Mouse (Mus musculus) stomach, embryonic 16.5 days (tissue): ENCODE results near the gene Oit1. TPM values are rescaled to one million over a fixed set of nuclear protein-coding genes. Genes with fewer than 3 reads are reported as not detected.

Source experiments
- ATAC-seq: fragments of 200-750 bp; cut with Nextera tagmentation; 2 replicates; pipeline ENCODE4 v1.8.0; 2017; ENCODE audit warnings: moderate number of reproducible peaks, moderate TSS enrichment; ENCODE audit not compliant: insufficient read depth, low FRiP score
- H3K27ac ChIP-seq: fragments of 300-500 bp; sonication (generic); 2 replicates; pipeline ENCODE4 v1.5.1; 2014; ENCODE audit warnings: low read length
- H3K27me3 ChIP-seq: fragments of 300-500 bp; sonication (generic); 2 replicates; pipeline ENCODE4 v1.6.1; 2014; ENCODE audit warnings: low read length, control low read depth, mixed read lengths; ENCODE audit not compliant: control insufficient read depth, insufficient read depth
- H3K36me3 ChIP-seq: fragments of 300-500 bp; sonication (generic); 2 replicates; pipeline ENCODE4 v1.6.1; 2014; ENCODE audit warnings: low read length; ENCODE audit not compliant: control insufficient read depth, insufficient read depth
- H3K4me1 ChIP-seq: fragments of 300-500 bp; sonication (generic); 2 replicates; pipeline ENCODE4 v1.6.1; 2014; ENCODE audit warnings: low read length, control low read depth, mixed read lengths; ENCODE audit not compliant: control insufficient read depth, insufficient read depth
- H3K4me2 ChIP-seq: fragments of 300-500 bp; sonication (generic); 2 replicates; pipeline ENCODE4 v1.6.1; 2014; ENCODE audit warnings: low read depth, low read length, mixed read lengths
- H3K4me3 ChIP-seq: fragments of 300-500 bp; sonication (generic); replicated peaks from 2 replicates; pipeline ENCODE4 v1.5.1; 2014; ENCODE audit warnings: mild to moderate bottlenecking, low read length
- H3K9ac ChIP-seq: fragments of 300-500 bp; sonication (generic); 2 replicates; pipeline ENCODE4 v1.6.1; 2014; ENCODE audit warnings: low read length
- H3K9me3 ChIP-seq: fragments of 300-500 bp; sonication (generic); replicated peaks from 2 replicates; pipeline ENCODE4 v1.6.1; 2016; ENCODE audit warnings: low read length, control low read depth; ENCODE audit not compliant: control insufficient read depth
- WGBS: fragments of 180-500 bp; shearing (Covaris S2); extraction: QIAGEN DNeasy Blood & Tissue Kit; methylation state at CpG from one replicate; pipeline ENCODE4 v1.1.7; 2014; 5-methylcytosine and 5-hydroxymethylcytosine counted together
- polyA plus RNA-seq: library from polyadenylated mRNA; unstranded; fragments of >200 nt; fragmentation: Nextera tagmentation; extraction: Ambion mirVana; gene quantifications from 2 replicates; pipeline ENCODE4 v1.2.1, GENCODE M21; 2015

Oit1 gene
- polyA plus RNA-seq, 1 experiment from 2014 or later: 27.6 TPM

DNA sequence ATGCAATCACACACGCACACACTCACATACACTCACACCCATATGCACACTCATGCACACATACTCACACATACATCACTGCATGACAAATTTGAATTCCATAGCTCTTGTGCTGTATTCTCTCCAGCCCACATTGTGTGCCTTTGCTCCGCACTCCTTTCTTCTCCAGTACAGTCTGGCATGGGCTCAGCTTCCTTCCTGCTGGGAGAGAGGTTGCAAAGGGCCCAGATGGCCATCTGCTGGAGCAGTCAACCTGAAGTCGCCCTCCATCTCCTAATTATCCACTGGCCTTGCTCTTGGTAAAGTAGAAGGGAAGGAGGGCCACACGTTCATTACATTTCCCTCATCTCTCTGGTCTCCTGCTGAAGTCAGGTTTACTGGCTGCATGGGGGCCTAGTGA is 33.0 kb downstream of the Oit1 start:
- no peak for ATAC-seq
- Histone ChIP-seq H3K36me3 (no peaks in the 10 kb centered on the region), H3K4me2 (no peak overlapping the region), H3K4me1 (no peaks in the 10 kb centered on the region), H3K27me3 (no peaks in the 10 kb centered on the region), H3K9ac (no peak overlapping the region), H3K9me3 (no peaks in the 10 kb centered on the region), H3K4me3 (no peak overlapping the region), H3K27ac (no peak overlapping the region)
- 79% methylated on average over 4 of the region's 4 CpGs for WGBS

DNA sequence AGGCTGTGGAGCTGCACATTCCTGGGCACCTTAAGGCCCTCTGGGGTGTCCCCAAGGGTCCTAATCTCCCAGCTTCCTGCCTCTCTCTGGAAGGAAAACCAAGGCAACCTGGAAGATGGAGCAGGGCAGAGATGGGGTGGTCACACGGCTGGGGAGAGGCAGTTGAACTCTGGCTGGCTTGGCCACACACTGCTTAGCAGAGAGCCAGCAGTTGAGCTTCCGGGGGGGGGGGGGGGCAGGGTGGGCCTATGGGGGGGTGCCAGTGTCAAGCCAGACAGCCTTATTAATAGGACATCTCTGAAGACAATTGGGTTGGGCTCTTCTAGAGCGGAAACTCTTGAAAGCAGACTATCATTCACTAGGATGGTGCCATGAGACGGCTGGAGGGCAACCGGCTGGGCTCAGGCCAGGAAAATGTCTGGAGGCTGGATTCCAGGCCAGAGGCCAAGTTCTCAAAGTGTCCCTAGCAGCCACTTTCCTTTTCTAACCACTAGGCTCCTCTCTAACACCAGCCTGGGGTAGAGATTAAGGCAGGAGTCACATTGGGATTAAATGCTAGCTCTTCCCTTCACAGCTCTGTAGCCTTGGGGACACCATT is 35.9 kb downstream of the Oit1 start:
- ATAC-seq: no peak
- WGBS: 60% methylated on average over 5 of the region's 5 CpGs

DNA sequence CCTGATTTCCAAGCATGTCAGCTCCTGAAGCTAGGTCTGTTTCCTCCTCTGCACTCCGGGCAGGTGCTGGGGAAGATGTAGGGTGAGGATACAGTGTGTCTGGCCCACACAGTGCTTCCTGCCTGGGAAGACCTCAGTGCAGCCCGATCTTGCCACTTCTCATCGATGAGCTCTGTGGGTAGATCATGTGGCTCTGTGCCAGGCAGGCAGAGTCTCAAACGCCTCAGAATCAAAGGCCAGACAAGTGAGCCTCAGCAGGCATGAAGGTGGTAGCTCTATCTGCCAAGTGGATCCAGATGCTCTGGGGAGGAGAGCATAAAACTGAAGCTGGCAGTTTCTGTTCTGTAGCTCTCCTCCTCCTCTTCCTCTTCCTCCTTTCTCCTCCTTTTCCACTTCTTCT is 38.3 kb downstream of the Oit1 start:
- Histone ChIP-seq H3K27me3 (no peaks in the 10 kb centered on the region), H3K4me3 (no peak overlapping the region), H3K9ac (no peak overlapping the region), H3K36me3 (no peaks in the 10 kb centered on the region), H3K27ac (no peak overlapping the region), H3K4me2 (no peak overlapping the region), H3K4me1 (no peaks in the 10 kb centered on the region), H3K9me3 (no peaks in the 10 kb centered on the region)
- WGBS: 71% methylated on average over 4 of the region's 4 CpGs
- ATAC-seq: no peak

More for the DNA sequence above, 35.9 kb downstream of the Oit1 start:
- Histone ChIP-seq H3K4me2 (no peak overlapping the region), H3K4me1 (no peaks in the 10 kb centered on the region), H3K36me3 (no peaks in the 10 kb centered on the region), H3K4me3 (no peak overlapping the region), H3K9ac (no peak overlapping the region), H3K9me3 (no peaks in the 10 kb centered on the region), H3K27me3 (no peaks in the 10 kb centered on the region), H3K27ac (no peak overlapping the region)

DNA sequence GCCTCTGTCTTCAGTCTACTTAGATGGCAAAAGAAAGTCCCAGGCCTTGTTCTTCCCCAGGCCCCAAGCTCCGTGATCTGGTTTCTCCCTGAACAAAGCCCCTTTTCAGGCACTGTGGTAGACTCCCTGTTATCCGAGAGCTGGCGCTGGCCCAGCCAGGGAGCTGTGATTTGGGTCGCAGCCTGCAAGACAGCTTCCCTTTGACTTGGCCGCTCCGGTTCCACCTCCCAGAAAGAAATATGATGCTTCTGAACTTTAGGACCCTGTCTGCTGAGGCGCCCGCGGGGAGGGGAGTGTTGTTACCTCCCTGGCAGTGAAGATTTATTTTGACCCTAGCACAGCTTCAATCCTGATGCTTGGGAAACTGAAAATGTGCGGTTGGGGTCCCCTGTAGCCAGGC is 42.6 kb downstream of the Oit1 start:
- Histone ChIP-seq H3K27me3 (no peaks in the 10 kb centered on the region), H3K4me2 (no peak overlapping the region), H3K27ac (no peak overlapping the region), H3K4me3 (no peak overlapping the region), H3K9ac (no peak overlapping the region), H3K36me3 (no peaks in the 10 kb centered on the region), H3K9me3 (no peaks in the 10 kb centered on the region), H3K4me1 (no peaks in the 10 kb centered on the region)
- 0 out of 2 replicates have a peak, but pooled peaks have one; percentile 31 for ATAC-seq
- 20% methylated on average over 10 of the region's 10 CpGs for WGBS

DNA sequence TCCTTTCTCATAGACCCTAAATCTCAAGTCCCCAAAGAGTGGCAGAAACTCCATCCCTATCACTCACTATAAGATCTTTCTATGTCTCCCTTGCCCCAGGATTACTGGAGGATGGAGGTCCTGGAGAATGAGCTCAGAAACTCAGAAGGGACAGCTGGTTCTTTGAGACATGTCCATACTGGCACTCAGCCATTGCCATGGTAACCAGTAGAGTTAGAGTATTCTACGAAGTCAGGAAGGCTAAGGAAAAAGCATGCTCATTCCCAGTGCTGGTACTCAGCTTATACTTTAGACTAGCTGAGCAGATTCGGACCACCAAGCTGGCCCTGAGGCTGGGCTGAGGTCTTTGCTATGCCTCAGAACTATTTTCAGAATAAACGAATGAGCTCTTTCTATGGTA is 44.0 kb downstream of the Oit1 start:
- Histone ChIP-seq H3K4me2 (no peak overlapping the region), H3K36me3 (no peaks in the 10 kb centered on the region), H3K9ac (no peak overlapping the region), H3K27ac (no peak overlapping the region), H3K9me3 (no peaks in the 10 kb centered on the region), H3K27me3 (no peaks in the 10 kb centered on the region), H3K4me3 (no peak overlapping the region), H3K4me1 (no peaks in the 10 kb centered on the region)
- 65% methylated on average over 3 of the region's 3 CpGs for WGBS
- no peak for ATAC-seq

DNA sequence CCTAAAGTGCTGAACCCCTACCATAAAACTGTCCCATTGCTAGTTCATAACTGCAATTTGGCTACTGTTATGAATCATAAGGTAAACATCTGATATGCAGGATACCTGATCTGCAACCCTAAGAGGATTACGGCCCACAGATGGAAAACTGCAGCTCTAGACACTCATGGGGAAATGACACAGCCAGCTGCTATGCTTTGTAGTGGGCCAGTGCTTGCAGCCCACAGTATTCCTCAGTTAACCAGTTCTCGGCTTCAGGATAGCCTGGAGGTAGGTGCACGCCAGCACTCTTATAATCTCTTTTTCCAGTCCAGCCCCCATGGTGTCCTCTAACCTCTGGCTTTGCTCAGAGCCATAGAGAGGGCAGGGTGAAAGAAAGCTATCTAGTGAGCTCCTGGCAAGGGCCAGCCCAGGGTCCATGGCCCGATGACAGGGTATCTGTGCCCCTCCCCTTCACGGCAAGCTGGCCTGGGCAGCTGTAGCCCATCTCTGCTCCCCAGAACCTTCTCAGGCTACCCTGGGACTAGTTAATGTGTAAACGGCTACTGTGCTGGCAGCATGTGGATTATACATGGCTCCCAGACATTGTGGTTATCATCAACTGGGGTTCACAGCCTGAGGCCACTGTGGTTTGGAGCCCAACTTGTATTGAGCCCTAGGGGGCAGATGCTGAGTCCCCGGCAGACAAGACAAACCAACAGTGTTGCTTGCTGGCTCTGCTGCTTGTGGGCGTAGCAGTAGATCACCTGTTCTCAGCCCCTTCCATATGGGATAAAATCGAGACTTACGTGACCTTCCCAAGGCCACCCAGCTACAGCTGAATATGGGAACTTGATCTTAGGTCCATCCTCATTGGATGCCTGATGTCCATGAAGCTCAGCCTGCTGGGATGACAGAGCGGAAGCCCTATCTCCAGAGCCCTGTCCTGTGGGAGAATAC is 46.0 kb downstream of the Oit1 start:
- Histone ChIP-seq H3K4me2 (no peak overlapping the region), H3K9me3 (no peaks in the 10 kb centered on the region), H3K4me1 (no peaks in the 10 kb centered on the region), H3K27ac (no peak overlapping the region), H3K27me3 (no peaks in the 10 kb centered on the region), H3K36me3 (no peaks in the 10 kb centered on the region), H3K9ac (no peak overlapping the region), H3K4me3 (no peak overlapping the region)
- WGBS: 75% methylated on average over 11 of the region's 11 CpGs
- no peak for ATAC-seq

DNA sequence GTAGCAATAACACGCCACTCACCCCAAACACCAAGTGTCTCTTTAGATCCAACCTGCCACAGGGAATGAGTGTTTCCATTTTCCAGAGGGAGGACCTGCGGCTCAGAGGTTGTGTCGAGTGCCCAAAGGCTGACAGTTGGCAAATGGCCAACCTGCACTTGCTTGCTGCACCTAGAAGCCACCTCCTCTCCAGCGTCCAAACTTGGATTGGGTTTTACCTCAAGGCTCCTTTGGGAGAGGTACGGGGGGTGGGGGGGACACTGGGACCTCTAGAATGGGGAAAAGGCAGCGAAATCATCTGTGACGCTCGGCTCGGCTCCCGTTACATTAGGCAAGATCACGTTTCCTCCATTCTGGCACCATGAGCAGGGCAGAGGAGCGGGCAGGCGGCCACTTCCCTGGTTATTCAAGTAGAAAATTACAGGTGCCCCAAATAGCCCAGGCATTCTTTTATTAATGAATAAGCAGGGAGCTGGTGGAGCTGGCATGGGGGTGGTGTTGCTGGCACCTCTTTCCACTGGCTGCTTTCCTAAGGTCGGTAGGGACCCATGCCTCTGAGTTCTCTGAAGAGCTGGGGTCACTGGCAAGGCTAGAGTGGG is 47.1 kb downstream of the Oit1 start:
- ATAC-seq: no peak
- Histone ChIP-seq H3K9me3 (no peaks in the 10 kb centered on the region), H3K27me3 (no peaks in the 10 kb centered on the region), H3K27ac (no peak overlapping the region), H3K4me2 (no peak overlapping the region), H3K4me3 (no peak overlapping the region), H3K9ac (no peak overlapping the region), H3K36me3 (no peaks in the 10 kb centered on the region), H3K4me1 (peaks cover 5% of the 10 kb centered on the region)
- 76% methylated on average over 14 of the region's 14 CpGs for WGBS

DNA sequence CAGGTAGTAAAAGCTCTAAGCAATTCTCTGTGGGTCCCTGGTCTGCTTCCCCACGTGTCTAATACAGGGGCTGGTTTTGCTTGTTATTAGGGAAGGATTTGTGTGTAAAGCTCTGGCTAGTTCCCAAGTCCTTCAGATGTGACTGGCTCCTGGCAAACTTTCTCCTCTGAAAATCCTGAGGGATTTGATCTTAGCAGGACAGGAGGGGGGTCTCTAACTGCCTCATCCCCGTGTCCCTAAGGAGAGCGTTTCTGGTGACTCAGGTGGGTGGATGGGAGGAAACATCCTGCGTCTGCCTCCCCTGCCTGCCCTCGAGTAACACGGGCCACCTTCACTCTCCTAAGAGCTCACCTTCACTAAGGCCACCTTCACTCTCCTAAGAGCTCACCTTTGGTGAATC is 48.2 kb downstream of the Oit1 start:
- WGBS: 66% methylated on average over 6 of the region's 6 CpGs
- no peak for ATAC-seq
- Histone ChIP-seq H3K27me3 (no peaks in the 10 kb centered on the region), H3K36me3 (no peaks in the 10 kb centered on the region), H3K27ac (no peak overlapping the region), H3K4me1 (peaks cover 5% of the 10 kb centered on the region), H3K4me3 (no peak overlapping the region), H3K9me3 (no peaks in the 10 kb centered on the region), H3K4me2 (no peak overlapping the region), H3K9ac (no peak overlapping the region)

DNA sequence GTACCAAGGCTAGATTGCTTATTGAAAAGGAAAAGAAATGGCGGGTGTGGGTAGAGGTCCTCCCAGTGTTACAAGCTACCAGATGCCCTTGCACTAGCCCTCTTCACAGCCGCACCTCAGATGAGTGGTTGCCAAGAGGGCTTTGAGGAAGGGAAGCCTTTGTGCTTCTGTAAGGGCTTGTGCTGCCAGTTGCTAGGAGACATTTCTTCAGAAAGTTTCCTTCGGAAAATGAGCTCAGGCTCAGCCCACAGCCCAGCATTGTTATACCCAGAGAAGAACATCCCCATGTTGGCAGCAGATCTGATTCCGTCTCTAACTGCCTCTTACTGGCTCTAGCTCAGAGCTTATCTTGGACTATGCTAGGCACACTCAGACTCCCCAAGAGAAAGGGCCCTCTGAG is 49.0 kb downstream of the Oit1 start:
- no peaks in the 10 kb centered on the region for H3K9me3 ChIP-seq
- H3K27ac ChIP-seq: no peak overlapping the region
- no peak overlapping the region for H3K4me3 ChIP-seq
- 65% methylated on average over 4 of the region's 4 CpGs for WGBS
- no peak overlapping the region for H3K4me2 ChIP-seq
- no peak for ATAC-seq
- H3K27me3 ChIP-seq: no peaks in the 10 kb centered on the region
- H3K9ac ChIP-seq: no peak overlapping the region
- H3K4me1 ChIP-seq: peaks cover 5% of the 10 kb centered on the region
- H3K36me3 ChIP-seq: no peaks in the 10 kb centered on the region
